17 mouse cellular contexts compared by ENCODE assay signal in the genomic region with DNA sequence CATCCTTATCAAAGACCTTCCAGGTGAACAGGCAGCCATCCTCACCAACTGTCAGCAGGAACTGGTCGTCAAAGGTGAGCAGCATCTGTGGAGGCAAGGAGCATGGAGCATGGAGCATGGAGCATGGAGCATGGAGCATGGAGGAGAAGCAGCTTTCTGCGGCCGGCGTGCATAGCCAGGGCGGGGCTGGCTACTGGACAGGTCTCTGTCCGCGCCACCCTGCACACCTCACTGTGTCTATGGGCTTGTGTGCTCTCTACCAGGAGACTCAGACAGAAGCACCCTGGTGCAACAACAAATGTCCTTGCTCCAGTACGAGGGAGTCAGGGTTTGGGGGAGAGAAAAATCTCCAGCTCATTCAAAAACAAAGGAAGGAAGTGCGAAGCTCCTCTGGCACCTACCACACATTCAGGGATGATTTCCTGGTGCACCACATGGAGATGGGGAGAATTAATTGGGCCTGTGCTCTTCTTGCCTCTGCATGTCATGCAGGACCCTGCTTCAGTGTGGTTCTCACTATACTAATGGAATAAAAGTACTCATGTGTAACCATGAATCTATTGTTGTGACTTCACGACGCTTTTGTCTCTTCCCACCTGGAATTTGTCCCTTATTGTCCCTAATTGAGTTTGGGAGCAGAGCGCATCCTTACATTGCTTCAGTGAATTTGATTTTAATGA. TPM values are rescaled to one million over a fixed set of nuclear protein-coding genes. Genes with fewer than 3 reads are reported as not detected.
DNase-seq lines count a peak whose midpoint lies in the region; ATAC-seq lines count a peak whose summit lies in the region.
"Had no signal": no experiment of that assay in that cellular context is flagged by ENCODE, and none has a peak within 500 bp of the region (broad histone marks: within the 10 kb centered on the region; RNA-seq: fewer than 3 reads in every experiment).

No protein-coding gene starts in this region.

- no peak for ATAC-seq in heart, embryonic 11.5 days (replicated peaks; ENCODE audit: insufficient number of reproducible peaks, low FRiP score, low TSS enrichment)
- ATAC-seq in hindbrain, embryonic 15.5 days (ENCODE audit: low FRiP score, low read depth), result 0 out of 2 replicates have a peak, but pooled peaks have one; percentile 55
- peak; percentile 47 for ATAC-seq in midbrain, embryonic 15.5 days (replicated peaks)

- H3K9ac ChIP-seq in heart, embryonic 11.5 days (ENCODE audit: low read depth, low read length), result no peak overlapping the region
- no peak overlapping the region for H3K9ac ChIP-seq in hindbrain, embryonic 15.5 days
- H3K9ac ChIP-seq in midbrain, embryonic 15.5 days, result no peak overlapping the region
- H3K9ac ChIP-seq: lung, embryonic 15.5 days; stomach, embryonic 15.5 days had no signal

- no peaks in the 10 kb centered on the region for H3K9me3 ChIP-seq in heart, embryonic 11.5 days (replicated peaks; ENCODE audit: control insufficient read depth, low read length)
- H3K9me3 ChIP-seq in hindbrain, embryonic 15.5 days, result no peaks in the 10 kb centered on the region
- no peaks in the 10 kb centered on the region for H3K9me3 ChIP-seq in midbrain, embryonic 15.5 days
- H3K9me3 ChIP-seq: G1E; lung, embryonic 15.5 days; stomach, embryonic 15.5 days had no signal

- 0 out of 2 replicates have a peak overlapping the region, but pooled peaks have one; percentile 27 for H3K4me2 ChIP-seq in heart, embryonic 11.5 days
- peak overlapping the region; percentile 29 for H3K4me2 ChIP-seq in hindbrain, embryonic 15.5 days
- peak overlapping the region; percentile 26; the same call in 1 of the 2 replicates for H3K4me2 ChIP-seq in midbrain, embryonic 15.5 days
- H3K4me2 ChIP-seq: liver, embryonic 11.5 days; lung, embryonic 15.5 days; stomach, embryonic 15.5 days had no signal

- no peaks in the 10 kb centered on the region for H3K4me1 ChIP-seq in heart, embryonic 11.5 days (ENCODE audit: control insufficient read depth, insufficient read depth, low read length)
- peaks cover 20% of the 10 kb centered on the region for H3K4me1 ChIP-seq in hindbrain, embryonic 15.5 days (replicated peaks)
- H3K4me1 ChIP-seq in midbrain, embryonic 15.5 days, result peaks cover 14% of the 10 kb centered on the region
- H3K4me1 ChIP-seq: stomach, embryonic 15.5 days had no signal

- no peaks in the 10 kb centered on the region for H3K27me3 ChIP-seq in heart, embryonic 11.5 days (ENCODE audit: control insufficient read depth, insufficient read depth, low read length)
- no peaks in the 10 kb centered on the region for H3K27me3 ChIP-seq in hindbrain, embryonic 15.5 days
- H3K27me3 ChIP-seq in midbrain, embryonic 15.5 days (replicated peaks), result no peaks in the 10 kb centered on the region
- H3K27me3 ChIP-seq: lung, embryonic 15.5 days; stomach, embryonic 15.5 days had no signal

- no peak overlapping the region for H3K4me3 ChIP-seq in heart, embryonic 11.5 days (ENCODE audit: low read depth, low read length)
- no peak overlapping the region for H3K4me3 ChIP-seq in hindbrain, embryonic 15.5 days
- H3K4me3 ChIP-seq in midbrain, embryonic 15.5 days, result no peak overlapping the region
- H3K4me3 ChIP-seq: lung, embryonic 15.5 days; stomach, embryonic 15.5 days had no signal

- 56% methylated on average over 12 of the region's 12 CpGs for WGBS in heart, embryonic 11.5 days (ENCODE audit: insufficient replicate concordance)
- WGBS in hindbrain, embryonic 15.5 days, result 59% methylated on average over 12 of the region's 12 CpGs
- 55% methylated on average over 12 of the region's 12 CpGs for WGBS in midbrain, embryonic 15.5 days

- H3K36me3 ChIP-seq in heart, embryonic 11.5 days (ENCODE audit: control insufficient read depth, insufficient read depth, low read length), result no peaks in the 10 kb centered on the region
- H3K36me3 ChIP-seq in hindbrain, embryonic 15.5 days, result no peaks in the 10 kb centered on the region
- no peaks in the 10 kb centered on the region for H3K36me3 ChIP-seq in midbrain, embryonic 15.5 days (replicated peaks)
- H3K36me3 ChIP-seq: G1E; lung, embryonic 15.5 days; stomach, embryonic 15.5 days had no signal

- no peak overlapping the region for H3K27ac ChIP-seq in heart, embryonic 11.5 days (ENCODE audit: low read depth, low read length)
- peak overlapping the region; percentile 23; the same call in 1 of the 2 replicates for H3K27ac ChIP-seq in hindbrain, embryonic 15.5 days (replicated peaks)
- H3K27ac ChIP-seq in midbrain, embryonic 15.5 days, result peak overlapping the region; percentile 69
- H3K27ac ChIP-seq: lung, embryonic 15.5 days; stomach, embryonic 15.5 days had no signal

- no peak for DNase-seq in heart, postnatal 4 days
- DNase-seq in ZHBTc4 (ENCODE audit: low read depth, low spot score), result peak; percentile 45
- DNase-seq in urinary bladder, adult 2 months (ENCODE audit: low spot score), result no peak
- no peak for DNase-seq in right cerebral cortex, postnatal 25 days
- DNase-seq in frontal cortex, postnatal 25 days (ENCODE audit: low spot score in 2 of 2), result no peak
- DNase-seq: adrenal gland, adult 8-10 months; cerebellum, adult 2 months; kidney, adult 11 months; kidney, postnatal 25 days had no signal

RNA-seq across cellular contexts. Expression of gene Cfap57, which starts 31.4 kb away (rescaled TPM):
- 1.2 and 1.5 TPM in 2 replicates for polyA plus RNA-seq in heart, embryonic 11.5 days (2014; fragmentation: Nextera tagmentation; extraction: Ambion mirVana)
- total RNA-seq in heart, postnatal 4 days (2021), result under 1 TPM in 1 of 2 experiments, not detected in 1; 0.18 TPM
- 1.5 and 2.0 TPM in 2 replicates for polyA plus RNA-seq in hindbrain, embryonic 15.5 days (2015; fragmentation: Nextera tagmentation; extraction: Ambion mirVana)
- polyA plus RNA-seq in midbrain, embryonic 15.5 days (2015; fragmentation: Nextera tagmentation; extraction: Ambion mirVana), result 2.1 and 2.3 TPM in 2 replicates
- 0.04 and 0.08 TPM in 2 replicates for polyA plus RNA-seq in urinary bladder, adult 2 months (2012; rRNA removed)
- polyA plus RNA-seq: C2C12, G1E had no signal

RNA-seq across cellular contexts. Expression of gene Ebna1bp2, which starts 31.4 kb away (rescaled TPM):
- 106 and 111 TPM in 2 replicates for polyA plus RNA-seq in heart, embryonic 11.5 days (2014; fragmentation: Nextera tagmentation; extraction: Ambion mirVana)
- 10 to 100 TPM; 43.0 to 51.1 TPM for total RNA-seq in heart, postnatal 4 days (2021)
- 87.3 and 96.5 TPM in 2 replicates for polyA plus RNA-seq in hindbrain, embryonic 15.5 days (2015; fragmentation: Nextera tagmentation; extraction: Ambion mirVana)
- 88.3 and 91.6 TPM in 2 replicates for polyA plus RNA-seq in midbrain, embryonic 15.5 days (2015; fragmentation: Nextera tagmentation; extraction: Ambion mirVana)
- 63.4 and 72.6 TPM in 2 replicates for polyA plus RNA-seq in urinary bladder, adult 2 months (2012; rRNA removed)

RNA-seq across cellular contexts. Expression of gene Tmem125, which starts 45.3 kb away (rescaled TPM):
- polyA plus RNA-seq in heart, embryonic 11.5 days (2014; fragmentation: Nextera tagmentation; extraction: Ambion mirVana), result 0.16 and 0.45 TPM in 2 replicates
- under 1 TPM; 0.24 to 0.32 TPM for total RNA-seq in heart, postnatal 4 days (2021)
- 0.18 and 0.22 TPM in 2 replicates for polyA plus RNA-seq in hindbrain, embryonic 15.5 days (2015; fragmentation: Nextera tagmentation; extraction: Ambion mirVana)
- polyA plus RNA-seq in midbrain, embryonic 15.5 days (2015; fragmentation: Nextera tagmentation; extraction: Ambion mirVana), result 0.20 and 0.32 TPM in 2 replicates
- polyA plus RNA-seq in urinary bladder, adult 2 months (2012; rRNA removed), result 10.7 and 15.5 TPM in 2 replicates
- total RNA-seq: adrenal gland, adult 8-10 months had no signal
- polyA plus RNA-seq: C2C12, G1E had no signal
